Mouse (Mus musculus): ENCODE data around the gene Ucn2. TPM values are rescaled to one million over a fixed set of nuclear protein-coding genes. Genes with fewer than 3 reads are reported as not detected.

Gene Ucn2
- not detected in 2 replicates for polyA plus RNA-seq (2015; fragmentation: Nextera tagmentation; extraction: Ambion mirVana)

- no peak within 1 kb of the TSS for H3K4me2 ChIP-seq (ENCODE audit: low read depth, low read length)
- no peak within 1 kb of the TSS for H3K9ac ChIP-seq (ENCODE audit: low read depth, low read length)
- peaks cover 26% of the 10 kb centered on the region for H3K4me1 ChIP-seq (ENCODE audit: control insufficient read depth, insufficient read depth, low read length)
- H3K36me3 ChIP-seq (ENCODE audit: control insufficient read depth, insufficient read depth, low read length): no peaks in the 10 kb centered on the region
- WGBS: 86% methylated on average over 3 of the region's 4 CpGs
- no peak within 1 kb of the TSS for H3K4me3 ChIP-seq (ENCODE audit: low read length)
- no peaks in the 10 kb centered on the region for H3K27me3 ChIP-seq (replicated peaks; ENCODE audit: control insufficient read depth, insufficient read depth, low read length)
- ATAC-seq: no peak
- H3K27ac ChIP-seq (ENCODE audit: low read length): no peak within 1 kb of the TSS
- no peaks in the 10 kb centered on the region for H3K9me3 ChIP-seq (ENCODE audit: control insufficient read depth, low read length)
Measured at GRCm38 (mm10) chr9:108985710-108986109, at the start of gene Ucn2. TSS of gene Ucn2 (plus strand) at chr9:108986010.

- ATAC-seq: peak; percentile 94
- WGBS: under 1% methylated on average over 58 of the region's 58 CpGs
- no peaks in the 10 kb centered on the region for H3K27me3 ChIP-seq (replicated peaks; ENCODE audit: control insufficient read depth, insufficient read depth, low read length)
- peak within 1 kb of the TSS; percentile 75 for H3K4me2 ChIP-seq (ENCODE audit: low read depth, low read length)
- H3K4me1 ChIP-seq (ENCODE audit: control insufficient read depth, insufficient read depth, low read length): peaks cover 7% of the 10 kb centered on the region; the same call in 1 of the 2 replicates
- H3K4me3 ChIP-seq (ENCODE audit: low read length): peak within 1 kb of the TSS; percentile 89
- H3K9me3 ChIP-seq (ENCODE audit: control insufficient read depth, low read length): no peaks in the 10 kb centered on the region
- peak within 1 kb of the TSS; percentile 89 for H3K9ac ChIP-seq (ENCODE audit: low read depth, low read length)
- H3K36me3 ChIP-seq (ENCODE audit: control insufficient read depth, insufficient read depth, low read length): peaks cover 4% of the 10 kb centered on the region; the same call in 1 of the 2 replicates
- H3K27ac ChIP-seq (ENCODE audit: low read length): peak within 1 kb of the TSS; percentile 60
Measured at GRCm38 (mm10) chr9:108936418-108937364, 49.1 kb upstream of the Ucn2 start, which contains the start of gene Uqcrc1. TSS of gene Uqcrc1 (plus strand) at chr9:108936633.

- WGBS: 76% methylated on average over 9 of the region's 9 CpGs
- no peak for ATAC-seq
- no peak overlapping the region for H3K27ac ChIP-seq (ENCODE audit: low read length)
- H3K4me2 ChIP-seq (ENCODE audit: low read depth, low read length): no peak overlapping the region
- 0 out of 2 replicates have a peak, but pooled peaks cover 3% of the 10 kb centered on the region for H3K4me1 ChIP-seq (ENCODE audit: control insufficient read depth, insufficient read depth, low read length)
- peaks cover 36% of the 10 kb centered on the region for H3K36me3 ChIP-seq (ENCODE audit: control insufficient read depth, insufficient read depth, low read length)
- no peaks in the 10 kb centered on the region for H3K9me3 ChIP-seq (ENCODE audit: control insufficient read depth, low read length)
- no peak overlapping the region for H3K4me3 ChIP-seq (ENCODE audit: low read length)
- H3K27me3 ChIP-seq (replicated peaks; ENCODE audit: control insufficient read depth, insufficient read depth, low read length): no peaks in the 10 kb centered on the region
- no peak overlapping the region for H3K9ac ChIP-seq (ENCODE audit: low read depth, low read length)
Measured at GRCm38 (mm10) chr9:108945111-108945510, 40.7 kb upstream of the Ucn2 start.

GRCm38 (mm10) chr9:108945608-108946007, 40.2 kb upstream of the Ucn2 start:
- Histone ChIP-seq H3K9ac (ENCODE audit: low read depth, low read length) (no peak overlapping the region), H3K27me3 (replicated peaks; ENCODE audit: control insufficient read depth, insufficient read depth, low read length) (no peaks in the 10 kb centered on the region), H3K4me1 (ENCODE audit: control insufficient read depth, insufficient read depth, low read length) (0 out of 2 replicates have a peak, but pooled peaks cover 3% of the 10 kb centered on the region), H3K36me3 (ENCODE audit: control insufficient read depth, insufficient read depth, low read length) (peaks cover 37% of the 10 kb centered on the region), H3K4me2 (ENCODE audit: low read depth, low read length) (no peak overlapping the region), H3K27ac (ENCODE audit: low read length) (no peak overlapping the region), H3K9me3 (ENCODE audit: control insufficient read depth, low read length) (no peaks in the 10 kb centered on the region), H3K4me3 (ENCODE audit: low read length) (no peak overlapping the region)
- 88% methylated on average over 5 of the region's 5 CpGs for WGBS
- no peak for ATAC-seq

GRCm38 (mm10) chr9:108949231-108949966, 36.4 kb upstream of the Ucn2 start:
- no peak overlapping the region for H3K9ac ChIP-seq (ENCODE audit: low read depth, low read length)
- H3K27me3 ChIP-seq (replicated peaks; ENCODE audit: control insufficient read depth, insufficient read depth, low read length): peaks cover 15% of the 10 kb centered on the region
- peak; percentile 70 for ATAC-seq
- H3K4me3 ChIP-seq (ENCODE audit: low read length): no peak overlapping the region
- H3K4me2 ChIP-seq (ENCODE audit: low read depth, low read length): no peak overlapping the region
- H3K27ac ChIP-seq (ENCODE audit: low read length): no peak overlapping the region
- 0 out of 2 replicates have a peak, but pooled peaks cover 3% of the 10 kb centered on the region for H3K4me1 ChIP-seq (ENCODE audit: control insufficient read depth, insufficient read depth, low read length)
- no peaks in the 10 kb centered on the region for H3K9me3 ChIP-seq (ENCODE audit: control insufficient read depth, low read length)
- H3K36me3 ChIP-seq (ENCODE audit: control insufficient read depth, insufficient read depth, low read length): peaks cover 28% of the 10 kb centered on the region
- WGBS: 67% methylated on average over 13 of the region's 13 CpGs

GRCm38 (mm10) chr9:108949967-108950728, 35.7 kb upstream of the Ucn2 start:
- Histone ChIP-seq H3K9me3 (ENCODE audit: control insufficient read depth, low read length) (no peaks in the 10 kb centered on the region), H3K4me1 (ENCODE audit: control insufficient read depth, insufficient read depth, low read length) (0 out of 2 replicates have a peak, but pooled peaks cover 3% of the 10 kb centered on the region), H3K27me3 (replicated peaks; ENCODE audit: control insufficient read depth, insufficient read depth, low read length) (peaks cover 15% of the 10 kb centered on the region), H3K4me3 (ENCODE audit: low read length) (no peak overlapping the region), H3K4me2 (ENCODE audit: low read depth, low read length) (no peak overlapping the region), H3K9ac (ENCODE audit: low read depth, low read length) (no peak overlapping the region), H3K27ac (ENCODE audit: low read length) (no peak overlapping the region), H3K36me3 (ENCODE audit: control insufficient read depth, insufficient read depth, low read length) (peaks cover 28% of the 10 kb centered on the region)
- no peak for ATAC-seq
- 86% methylated on average over 9 of the region's 9 CpGs for WGBS

GRCm38 (mm10) chr9:108953081-108953636, 32.7 kb upstream of the Ucn2 start, which contains the start of gene Col7a1:
TSS of gene Col7a1 (plus strand) at chr9:108953586.
- Histone ChIP-seq H3K36me3 (ENCODE audit: control insufficient read depth, insufficient read depth, low read length) (peaks cover 16% of the 10 kb centered on the region), H3K4me3 (ENCODE audit: low read length) (peak within 1 kb of the TSS; percentile 25), H3K27ac (ENCODE audit: low read length) (no peak within 1 kb of the TSS), H3K9ac (ENCODE audit: low read depth, low read length) (peak within 1 kb of the TSS; percentile 32; the same call in 1 of the 2 replicates), H3K27me3 (replicated peaks; ENCODE audit: control insufficient read depth, insufficient read depth, low read length) (peaks cover 15% of the 10 kb centered on the region), H3K9me3 (ENCODE audit: control insufficient read depth, low read length) (no peaks in the 10 kb centered on the region), H3K4me1 (ENCODE audit: control insufficient read depth, insufficient read depth, low read length) (0 out of 2 replicates have a peak, but pooled peaks cover 3% of the 10 kb centered on the region), H3K4me2 (ENCODE audit: low read depth, low read length) (peak within 1 kb of the TSS; percentile 43; the same call in 1 of the 2 replicates)
- no peak for ATAC-seq
- WGBS: 10% methylated on average over 15 of the region's 15 CpGs

- H3K9ac ChIP-seq (ENCODE audit: low read depth, low read length): no peak overlapping the region
- H3K4me2 ChIP-seq (ENCODE audit: low read depth, low read length): no peak overlapping the region
- 85% methylated on average over 11 of the region's 11 CpGs for WGBS
- no peaks in the 10 kb centered on the region for H3K9me3 ChIP-seq (ENCODE audit: control insufficient read depth, low read length)
- H3K27ac ChIP-seq (ENCODE audit: low read length): no peak overlapping the region
- peaks cover 15% of the 10 kb centered on the region for H3K27me3 ChIP-seq (replicated peaks; ENCODE audit: control insufficient read depth, insufficient read depth, low read length)
- no peak overlapping the region for H3K4me3 ChIP-seq (ENCODE audit: low read length)
- 0 out of 2 replicates have a peak, but pooled peaks cover under 1% of the 10 kb centered on the region for H3K36me3 ChIP-seq (ENCODE audit: control insufficient read depth, insufficient read depth, low read length)
- no peak for ATAC-seq
- no peaks in the 10 kb centered on the region for H3K4me1 ChIP-seq (ENCODE audit: control insufficient read depth, insufficient read depth, low read length)
Measured at GRCm38 (mm10) chr9:108955241-108955640, 30.6 kb upstream of the Ucn2 start.
